Mouse (Mus musculus): Measurements from ENCODE around the gene Cpne9.

Gene Cpne9

DNA sequence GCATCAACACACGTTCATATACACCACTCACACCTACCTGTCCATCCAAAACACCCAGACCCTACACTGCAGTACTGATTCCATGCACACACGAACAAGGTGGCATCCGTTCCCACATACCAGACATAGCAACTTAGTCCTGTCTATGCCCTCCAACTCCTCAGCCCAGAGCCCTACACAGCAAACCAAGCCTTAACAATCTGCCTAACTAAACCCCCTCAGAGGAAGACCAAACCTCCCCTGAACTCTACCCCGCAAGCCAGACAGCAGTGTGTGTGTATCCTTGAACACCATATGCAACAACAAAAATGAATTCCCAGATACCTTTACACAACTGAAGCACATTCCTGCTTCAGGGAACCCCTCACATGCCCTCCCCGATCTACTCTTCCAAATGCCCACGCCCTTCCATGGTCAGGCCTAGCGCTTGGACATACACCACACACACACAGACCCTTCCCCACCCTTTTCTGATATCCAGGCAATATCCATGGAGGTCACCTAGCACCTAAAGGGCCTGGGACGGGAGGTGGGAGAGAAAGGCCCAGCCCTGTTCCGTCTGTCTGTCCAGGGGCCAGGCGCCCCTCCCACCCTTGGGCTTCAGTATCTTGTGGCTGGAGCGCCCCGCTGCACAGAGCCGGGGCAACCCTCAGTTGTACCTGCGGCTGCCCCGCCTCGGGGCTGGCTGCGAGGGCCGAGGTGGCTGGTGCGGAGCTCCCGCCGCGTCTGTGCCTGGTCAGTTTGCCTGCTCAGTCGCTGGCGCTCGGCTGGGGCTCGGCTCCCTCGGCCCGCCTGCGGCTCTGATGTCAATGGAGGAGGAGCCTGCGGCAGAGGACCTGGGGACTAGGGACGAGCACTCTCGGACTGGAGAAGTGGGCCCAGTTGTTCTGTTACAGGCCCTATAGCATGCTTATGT lies 61.3 kb downstream of the Cpne9 start, which contains the start of gene Camk1:
TSS of gene Camk1 (minus strand) at position 808 of the 916 bp plus-strand sequence.
- DNase-seq (ENCODE audit: low spot score) = peak; percentile 86

DNA sequence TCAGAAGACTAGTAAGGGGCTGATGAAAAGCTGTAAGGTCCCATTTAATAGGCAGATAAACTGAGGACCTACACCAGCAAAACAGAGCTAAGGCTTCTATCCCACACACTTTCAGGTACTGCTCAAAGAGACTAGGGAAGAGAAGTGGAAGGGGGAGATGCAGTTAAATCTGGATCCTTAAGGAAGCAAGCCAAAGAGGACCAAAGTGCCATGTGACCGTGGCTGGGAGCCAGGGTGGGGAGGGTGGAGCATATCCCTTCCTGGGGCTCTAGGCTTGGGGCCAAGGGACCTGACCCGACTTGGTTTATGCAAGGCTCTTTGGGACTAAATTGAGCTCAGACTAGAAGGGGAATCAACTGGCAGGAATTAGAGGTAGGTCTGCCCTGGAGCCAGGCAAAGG lies 62.2 kb downstream of the Cpne9 start:
- DNase-seq (ENCODE audit: low spot score) = peak; percentile 75

DNA sequence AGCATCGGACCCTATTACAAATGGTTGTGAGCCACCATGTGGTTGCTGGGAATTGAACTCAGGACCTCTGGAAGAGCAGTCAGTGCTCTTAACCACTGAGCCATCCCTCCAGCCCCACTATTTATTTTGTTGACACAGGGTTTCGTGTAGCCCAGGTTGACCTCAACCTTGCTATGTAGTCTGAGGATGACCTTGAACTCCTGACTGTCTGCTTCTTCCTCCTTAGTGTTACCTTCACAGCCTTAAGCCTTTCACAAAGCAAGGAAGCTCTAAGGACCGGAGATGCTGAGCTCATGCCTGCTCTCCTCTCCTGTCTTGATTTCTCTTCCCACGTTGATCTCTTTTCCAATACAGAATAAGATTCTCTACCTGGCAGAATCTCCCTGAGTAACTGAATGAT lies 64.8 kb downstream of the Cpne9 start:
- DNase-seq (ENCODE audit: low spot score) = no peak

DNA sequence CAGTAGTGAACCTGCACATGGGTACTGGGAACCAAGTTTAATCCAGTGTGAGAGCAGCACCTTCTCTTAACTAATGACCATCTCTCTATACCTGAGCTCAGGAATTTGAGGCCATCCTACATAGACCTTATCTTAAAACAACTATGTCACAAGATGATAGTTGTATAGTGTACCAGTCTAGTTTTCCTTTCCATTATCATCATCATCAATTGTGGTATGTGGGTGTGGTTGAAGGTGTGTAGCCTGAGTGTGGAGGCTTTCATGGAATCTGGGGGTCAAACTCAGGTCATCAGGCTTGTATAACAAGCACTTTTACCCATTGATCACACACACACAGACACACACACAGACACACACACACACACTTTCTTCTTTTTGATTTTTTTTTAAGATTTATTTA lies 68.4 kb downstream of the Cpne9 start:
- no peak for DNase-seq (ENCODE audit: low spot score)

DNA sequence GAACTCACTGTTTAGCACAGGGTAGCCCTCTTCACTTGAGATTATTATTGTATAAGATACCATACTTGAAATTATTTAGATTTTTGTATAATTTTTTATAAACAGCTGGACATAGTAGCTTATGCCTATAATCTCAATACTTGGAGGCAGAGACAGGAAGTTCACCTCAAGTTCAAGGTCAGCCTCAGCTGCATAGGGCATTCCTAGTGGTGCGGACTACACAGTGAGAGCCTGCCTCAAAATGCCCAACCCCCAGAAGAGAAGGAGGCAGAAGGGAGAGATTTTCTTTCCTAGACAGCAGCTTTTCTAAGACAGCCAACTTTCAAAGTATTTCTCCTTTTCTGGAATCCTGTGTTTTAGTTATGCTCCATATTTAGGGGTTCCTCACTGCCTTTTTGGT lies 69.1 kb downstream of the Cpne9 start:
- DNase-seq (ENCODE audit: low spot score) = no peak

DNA sequence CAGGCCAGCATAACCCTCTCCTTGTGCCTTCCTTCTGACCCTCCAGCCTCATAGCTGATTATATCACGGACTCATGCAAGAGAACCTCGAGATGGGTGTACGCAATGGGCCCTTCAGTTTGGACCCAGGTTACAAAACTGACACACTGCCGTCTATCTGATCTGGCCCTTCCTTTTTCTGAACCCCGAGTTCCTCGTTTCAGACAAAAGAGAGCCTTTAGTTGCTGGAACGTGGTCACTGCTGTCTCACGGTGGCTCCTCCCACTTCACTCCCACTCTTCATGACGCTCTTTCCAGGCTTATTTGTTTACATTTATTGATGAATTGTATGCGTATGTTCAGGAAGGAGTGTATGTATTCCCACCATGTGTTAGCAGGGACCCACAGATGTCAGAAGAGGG lies 69.5 kb downstream of the Cpne9 start:
- DNase-seq (ENCODE audit: low spot score) = no peak

DNA sequence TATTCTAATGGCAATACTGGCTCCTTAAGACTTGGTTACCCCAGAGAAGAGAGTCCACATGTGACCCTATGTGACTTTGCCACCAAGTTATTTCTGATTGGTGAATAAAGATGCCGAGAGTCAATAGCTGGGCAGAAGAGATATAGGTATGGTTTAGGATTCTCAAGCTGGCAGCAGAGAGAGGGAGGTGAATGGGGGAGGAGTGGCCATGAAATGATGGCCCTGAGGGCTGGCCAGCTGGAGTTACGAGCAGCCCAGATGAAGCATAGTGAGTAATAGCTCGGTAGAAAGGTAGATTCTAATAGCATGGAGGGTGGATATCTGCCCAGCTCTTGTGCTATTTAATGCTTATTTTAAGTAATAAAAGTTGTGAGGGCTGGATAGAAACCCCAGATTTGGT lies 70.7 kb downstream of the Cpne9 start:
- DNase-seq (ENCODE audit: low spot score) = no peak

DNA sequence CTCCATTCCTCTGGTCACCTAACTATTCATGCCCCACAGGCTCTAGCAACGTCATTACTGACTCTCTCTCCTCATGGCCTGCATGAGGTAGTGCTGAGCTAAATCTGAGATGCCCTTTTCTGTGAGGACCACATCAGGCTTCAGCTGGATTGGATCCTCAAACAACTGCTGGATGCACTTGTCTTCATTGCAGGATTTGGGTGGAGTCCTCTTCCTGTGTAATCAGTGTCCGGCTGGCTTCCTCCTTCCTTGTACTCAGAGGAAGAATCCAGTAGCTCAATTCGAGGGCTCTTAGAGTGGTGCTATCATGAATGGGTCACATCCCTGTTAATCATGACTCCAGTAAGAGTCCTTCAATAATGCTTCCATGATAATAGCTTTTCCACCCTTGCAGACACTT lies 71.6 kb downstream of the Cpne9 start:
- DNase-seq (ENCODE audit: low spot score) = no peak

Measured in urinary bladder, postnatal 14 days (tissue).